Mouse (Mus musculus) MEL (cell line): ENCODE data around the gene Tmem161a.

Experiments
- BHLHE40 ChIP-seq: IDR thresholded peaks from 2 replicates; pipeline ENCODE4 v1.6.1; 2012; ENCODE audit warnings: low read depth, mild to moderate bottlenecking, inconsistent platforms, low read length, improper control_type of control experiment, borderline replicate concordance
- CHD1 ChIP-seq: IDR thresholded peaks from 2 replicates; pipeline ENCODE4 v1.6.1; 2012; ENCODE audit warnings: low read depth, mild to moderate bottlenecking, inconsistent platforms, low read length, improper control_type of control experiment
- CTCF ChIP-seq, 3 experiments: IDR thresholded peaks in 2 of 3; conservative IDR thresholded peaks in 1 of 3; 2 replicates each; pipeline ENCODE4 v1.5.1; 2011 to 2012; ENCODE audit warnings: low read length in 3 of 3, low read depth in 2 of 3, mild to moderate bottlenecking in 2 of 3, improper control_type of control experiment in 1 of 3, inconsistent platforms in 1 of 3, mixed read lengths in 1 of 3, moderate library complexity in 1 of 3; ENCODE audit not compliant: control insufficient read depth in 1 of 3, insufficient read depth in 1 of 3, poor library complexity in 1 of 3, severe bottlenecking in 1 of 3
- GABPA ChIP-seq: IDR thresholded peaks from 2 replicates; pipeline ENCODE4 v1.6.1; 2012; ENCODE audit warnings: low read depth, mild to moderate bottlenecking, inconsistent platforms, low read length, improper control_type of control experiment, moderate library complexity
- MAX ChIP-seq: IDR thresholded peaks from 2 replicates; pipeline ENCODE4 v1.6.1; 2011; ENCODE audit warnings: low read length, improper control_type of control experiment
- POLR2AphosphoS2 ChIP-seq: IDR thresholded peaks from 2 replicates; pipeline ENCODE4 v1.6.1; 2011; ENCODE audit warnings: low read length, improper control_type of control experiment
- RAD21 ChIP-seq: IDR thresholded peaks from 2 replicates; pipeline ENCODE4 v1.6.1; 2011; ENCODE audit warnings: mild to moderate bottlenecking, low read depth, low read length, improper control_type of control experiment
- TBP ChIP-seq: IDR thresholded peaks from 2 replicates; pipeline ENCODE4 v1.8.0; 2011; ENCODE audit warnings: low read depth, low read length, improper control_type of control experiment
- UBTF ChIP-seq: IDR thresholded peaks from 2 replicates; pipeline ENCODE4 v1.6.1; 2012; ENCODE audit warnings: low read depth, mild to moderate bottlenecking, inconsistent platforms, low read length, improper control_type of control experiment, moderate library complexity, borderline replicate concordance; ENCODE audit not compliant: insufficient read depth
- ZC3H11A ChIP-seq: IDR thresholded peaks from 2 replicates; pipeline ENCODE4 v1.6.1; 2012; ENCODE audit warnings: low read depth, mild to moderate bottlenecking, inconsistent platforms, low read length, improper control_type of control experiment

DNA sequence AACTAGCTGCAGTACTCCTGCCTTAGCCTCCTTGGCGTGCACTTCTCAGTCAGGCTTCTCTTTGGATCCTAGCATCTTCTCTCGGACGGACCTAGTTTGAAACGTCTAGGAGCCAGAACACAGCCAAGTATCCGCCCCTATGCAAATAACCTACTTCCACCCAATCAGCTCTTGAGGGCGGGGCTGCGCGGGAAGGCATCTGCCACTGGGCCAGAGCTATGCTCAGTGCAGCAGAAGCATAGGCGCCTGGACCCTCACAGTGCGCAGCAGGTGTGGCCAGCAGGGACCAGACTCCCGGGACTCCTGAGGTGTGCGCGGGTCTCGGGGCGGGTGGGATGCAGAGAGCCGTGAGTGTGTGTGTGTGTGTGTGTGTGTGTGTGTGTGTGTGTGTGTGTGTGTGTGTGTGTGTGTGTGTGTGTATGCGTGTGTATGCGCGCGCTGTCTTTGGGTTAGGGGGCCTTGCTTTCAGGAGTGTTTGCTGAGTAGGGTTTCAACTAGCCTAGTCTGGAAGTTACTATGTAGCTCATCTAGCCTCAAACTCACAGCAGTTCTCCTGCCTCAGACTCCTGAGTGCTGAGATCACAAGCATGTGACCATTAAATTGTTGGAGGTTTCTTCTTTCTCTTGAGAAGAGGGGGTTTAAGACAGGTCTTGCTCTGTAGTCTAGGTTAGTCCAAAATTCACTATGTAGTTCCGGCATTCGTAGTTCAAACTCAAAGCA, 19.5 kb upstream of the Tmem161a start:
- TF ChIP-seq BHLHE40 (no peak), POLR2AphosphoS2 (no peak), CTCF (IDR thresholded peaks at IDR 0.05 in 2 of 3, conservative IDR thresholded peaks at IDR 0.05 in 1 of 3; ENCODE audit: control insufficient read depth in 1 of 3, insufficient read depth in 1 of 3, low read depth in 2 of 3, low read length in 3 of 3, poor library complexity in 1 of 3, severe bottlenecking in 1 of 3) (no peak), GABPA (no peak), ZC3H11A (no peak), RAD21 (no peak), CHD1 (no peak), MAX (no peak), TBP (0 out of 2 replicates have a peak, but pooled peaks have one; percentile 29), UBTF (no peak)
